Mouse (Mus musculus) ES-E14 (cell line): ENCODE data around the gene Cdkn2aipnl. TPM values are rescaled to one million over a fixed set of nuclear protein-coding genes. Genes with fewer than 3 reads are reported as not detected.

Experiments
- DNase-seq: peaks from one replicate; pipeline ENCODE4 v3.0.0-alpha.2; 2013; ENCODE audit warnings: low read depth, low spot score
- H3K27ac ChIP-seq: 2 replicates; pipeline ENCODE4 v1.5.1; 2012; ENCODE audit warnings: low read depth, mild to moderate bottlenecking, low read length, moderate library complexity, mixed read lengths; ENCODE audit not compliant: poor library complexity, insufficient read depth, severe bottlenecking
- H3K36me3 ChIP-seq: 2 replicates; pipeline ENCODE4 v1.6.1; 2012; ENCODE audit warnings: mild to moderate bottlenecking, low read length, moderate library complexity, mixed read lengths; ENCODE audit not compliant: control insufficient read depth, poor library complexity, insufficient read depth, severe bottlenecking
- H3K4me1 ChIP-seq, 2 experiments: fragments of 150-350 bp in 1 of 2; sonication (generic) in 1 of 2; 2 replicates each; pipeline ENCODE4 v1.6.1; 2012; ENCODE audit warnings: low read length in 2 of 2, mild to moderate bottlenecking in 1 of 2, mixed read lengths in 1 of 2; ENCODE audit not compliant: control insufficient read depth in 2 of 2, insufficient read depth in 2 of 2, poor library complexity in 1 of 2
- H3K4me3 ChIP-seq, 2 experiments: fragments of 150-350 bp in 1 of 2; sonication (generic) in 1 of 2; 2 replicates each; pipeline ENCODE4 v1.5.1; 2012; ENCODE audit warnings: low read length in 2 of 2, low read depth in 1 of 2, mild to moderate bottlenecking in 1 of 2, mixed read lengths in 1 of 2; ENCODE audit not compliant: insufficient read depth in 1 of 2, poor library complexity in 1 of 2, severe bottlenecking in 1 of 2
- H3K9ac ChIP-seq: 2 replicates; pipeline ENCODE4 v1.6.1; 2012; ENCODE audit warnings: low read depth, mild to moderate bottlenecking, low read length, mixed read lengths; ENCODE audit not compliant: poor library complexity, insufficient read depth, severe bottlenecking
- H3K9me3 ChIP-seq: fragments of 150-350 bp; sonication (generic); 2 replicates; pipeline ENCODE4 v1.6.1; 2012; ENCODE audit warnings: low read depth, mild to moderate bottlenecking, low read length; ENCODE audit not compliant: control insufficient read depth, insufficient read depth
- CHD2 ChIP-seq: IDR thresholded peaks from 2 replicates; pipeline ENCODE4 v1.6.1; 2014; ENCODE audit warnings: mild to moderate bottlenecking, low read depth, low read length, inconsistent platforms
- HCFC1 ChIP-seq: IDR thresholded peaks from 2 replicates; pipeline ENCODE4 v1.6.1; 2012; ENCODE audit warnings: low read length, inconsistent platforms, borderline replicate concordance; ENCODE audit not compliant: insufficient read depth
- MAFK ChIP-seq: IDR thresholded peaks from 2 replicates; pipeline ENCODE4 v1.6.1; 2014; ENCODE audit warnings: mild to moderate bottlenecking, low read depth, low read length, inconsistent platforms; ENCODE audit not compliant: insufficient read depth
- ZC3H11A ChIP-seq: IDR thresholded peaks from 2 replicates; pipeline ENCODE4 v1.6.1; 2012; ENCODE audit warnings: low read depth, mild to moderate bottlenecking, inconsistent platforms, low read length, borderline replicate concordance
- ZNF384 ChIP-seq: IDR thresholded peaks from 2 replicates; pipeline ENCODE4 v1.6.1; 2012; ENCODE audit warnings: low read depth, low read length, inconsistent platforms
- in situ Hi-C, 2 experiments: fragments of 600-800 bp; cut with MboI; formaldehyde crosslinking; loops; one replicate each; pipeline ENCODE4 v1.15.1; 2025; ENCODE audit warnings: low sequenced_read_pairs in 2 of 2, inconsistent platforms in 1 of 2; ENCODE audit not compliant: unreplicated experiment in 2 of 2
- total RNA-seq: library from RNA; depleted of rRNA; stranded (reverse); fragments of 300-350 nt; gene quantifications from 2 replicates; pipeline ENCODE4 v1.2.3, GENCODE M21; 2012

Cdkn2aipnl gene
- total RNA-seq, 1 experiment = 61.7 TPM

DNA sequence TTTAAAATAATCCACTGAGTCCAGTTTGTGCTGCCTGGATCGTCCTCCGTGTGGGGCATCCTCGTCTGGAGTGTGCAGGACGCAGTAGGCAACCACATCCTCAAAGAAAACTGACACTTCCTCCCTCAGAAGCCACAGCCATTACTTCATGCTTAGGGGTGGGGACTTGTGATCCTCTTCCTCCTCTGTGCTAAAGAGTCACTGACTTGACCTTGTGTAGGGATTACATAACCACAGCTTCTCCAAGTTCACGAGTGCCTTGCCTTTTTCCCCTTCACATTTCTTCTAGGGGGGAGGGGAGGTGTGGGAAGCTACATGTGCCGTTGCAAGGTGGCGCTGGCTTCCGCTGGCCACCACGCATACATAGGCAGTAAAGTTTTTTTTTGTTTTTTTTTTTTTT is 35.7 kb upstream of the Cdkn2aipnl start:
- in situ Hi-C loops = no loop called here
- DNase-seq = no peak
- H3K27ac ChIP-seq = no peak overlapping the region
- TF ChIP-seq ZC3H11A (no peak), CHD2 (no peak), ZNF384 (no peak), MAFK (no peak), HCFC1 (no peak)
- no peaks in the 10 kb centered on the region for H3K9me3 ChIP-seq
- no peaks in the 10 kb centered on the region for H3K36me3 ChIP-seq
- no peak overlapping the region for H3K9ac ChIP-seq
- no peak overlapping the region for H3K4me3 ChIP-seq
- peaks cover 0 to 2% of the 10 kb centered on the region in 2 experiments; a peak in 1 of 4 replicates for H3K4me1 ChIP-seq

DNA sequence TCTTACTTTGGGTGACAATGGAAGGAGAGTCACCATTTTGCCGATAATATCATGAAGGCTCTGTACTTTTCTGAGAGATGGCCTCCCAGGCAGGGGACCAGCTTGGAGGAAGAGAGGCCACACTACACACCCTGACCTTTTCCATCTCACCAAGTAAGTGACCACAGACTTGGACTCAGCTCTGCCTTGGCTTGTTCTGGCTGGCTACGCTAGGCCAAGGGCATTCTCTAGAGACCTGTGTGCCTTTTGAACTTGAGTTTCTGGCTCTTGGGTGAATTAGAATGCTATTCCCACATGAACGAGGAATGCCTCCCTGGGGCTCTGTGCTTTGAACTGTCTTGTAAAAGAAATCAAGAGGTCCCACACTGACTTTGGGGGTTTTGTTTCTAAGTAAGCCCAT is 33.2 kb upstream of the Cdkn2aipnl start:
- Histone ChIP-seq H3K4me3 (no peak overlapping the region), H3K9ac (no peak overlapping the region), H3K36me3 (no peaks in the 10 kb centered on the region), H3K4me1 (peaks cover 1 to 6% of the 10 kb centered on the region in 2 experiments; a peak in 1 of 4 replicates), H3K27ac (no peak overlapping the region), H3K9me3 (no peaks in the 10 kb centered on the region)
- TF ChIP-seq HCFC1 = no peak
- no peak for TF ChIP-seq ZNF384
- no peak for DNase-seq
- in situ Hi-C loops = no loop called here

DNA sequence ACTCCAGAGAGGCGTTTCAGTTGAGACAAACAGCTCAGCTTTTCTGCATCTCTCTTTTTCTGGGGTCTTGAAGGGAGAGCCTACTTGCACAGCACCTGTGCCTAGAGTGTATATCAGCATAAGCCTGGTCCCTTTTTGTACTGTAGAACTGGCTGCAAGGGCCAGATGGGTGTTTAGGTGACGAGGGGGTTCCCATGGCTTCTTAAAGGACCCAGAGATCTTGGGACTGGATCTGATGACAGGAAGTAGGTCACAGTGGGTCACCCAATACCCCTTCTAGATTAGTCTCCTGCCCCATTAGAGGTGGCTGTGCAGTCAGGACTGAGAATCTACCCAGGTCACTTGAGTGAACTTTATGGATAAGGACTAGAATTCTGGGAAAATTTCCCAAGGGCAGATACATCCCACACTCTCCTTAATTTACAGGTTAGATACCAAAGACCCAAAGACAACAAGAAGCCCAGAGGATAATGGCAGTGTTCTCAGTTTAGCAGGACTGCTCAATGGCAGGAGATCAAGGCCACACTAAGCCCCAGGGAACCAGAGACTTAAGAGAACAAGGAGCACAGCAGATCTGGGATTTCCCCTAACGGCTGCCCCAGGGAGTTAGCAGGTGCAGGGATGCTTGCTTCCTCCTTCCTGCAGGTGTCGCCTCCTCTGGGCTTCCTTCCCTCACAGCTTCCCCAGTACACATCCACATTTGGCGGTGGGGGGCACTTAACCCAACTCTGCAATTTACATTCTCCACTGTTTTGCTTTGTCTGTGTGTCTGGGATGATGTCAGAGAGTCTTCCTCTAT is 31.6 kb upstream of the Cdkn2aipnl start:
- TF ChIP-seq MAFK (no peak), ZC3H11A (no peak), ZNF384 (no peak), CHD2 (no peak), HCFC1 (no peak)
- Histone ChIP-seq H3K4me3 (no peak overlapping the region), H3K27ac (no peak overlapping the region; the same call in 1 of the 2 replicates), H3K9ac (no peak overlapping the region), H3K9me3 (no peaks in the 10 kb centered on the region), H3K4me1 (peaks cover 1 to 6% of the 10 kb centered on the region in 2 experiments; a peak in 1 of 4 replicates), H3K36me3 (no peaks in the 10 kb centered on the region)
- no peak for DNase-seq
- in situ Hi-C loops = no loop called here

DNA sequence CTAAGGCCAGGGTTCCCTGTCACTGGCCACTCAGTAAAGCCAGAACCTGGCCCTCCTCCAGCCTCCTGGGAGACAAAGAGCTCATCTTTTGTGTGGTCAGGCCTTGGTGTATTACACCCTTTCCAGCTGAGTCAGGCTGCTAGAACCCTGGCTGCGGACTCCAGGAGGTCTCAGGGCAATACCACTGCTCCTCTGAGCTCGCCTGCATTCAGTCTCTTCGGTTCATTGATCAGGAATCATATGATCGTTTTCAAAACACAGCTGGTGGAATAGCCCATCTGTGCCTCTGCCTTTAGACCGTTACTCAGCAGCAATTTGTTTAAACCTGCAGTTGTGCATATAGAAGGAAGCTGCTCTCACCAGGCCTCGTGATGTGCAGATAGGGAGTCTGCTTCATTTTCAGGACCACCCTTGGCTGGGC is 30.1 kb upstream of the Cdkn2aipnl start:
- no peak overlapping the region for H3K27ac ChIP-seq
- no peaks in the 10 kb centered on the region for H3K9me3 ChIP-seq
- peaks cover 1 to 6% of the 10 kb centered on the region in 2 experiments; a peak in 1 of 4 replicates for H3K4me1 ChIP-seq
- no peaks in the 10 kb centered on the region for H3K36me3 ChIP-seq
- DNase-seq = no peak
- H3K4me3 ChIP-seq = no peak overlapping the region
- TF ChIP-seq HCFC1 = no peak
- TF ChIP-seq CHD2 = no peak
- no peak for TF ChIP-seq MAFK
- no peak for TF ChIP-seq ZNF384
- TF ChIP-seq ZC3H11A = no peak
- no peak overlapping the region for H3K9ac ChIP-seq
- in situ Hi-C loops = no loop called here
